Mouse (Mus musculus) thymus, postnatal 10 days (tissue): ENCODE measurements around the gene Irf7.
"Not testable (repeated sequence)": the region's sequence is repeated elsewhere in the genome, so short reads cannot be mapped to it uniquely, and the experiment has no call there.

ENCODE experiments used
- DNase-seq, 2 experiments: peaks; one replicate each; pipeline ENCODE4 v3.0.0; 2021; ENCODE audit warnings: low spot score in 2 of 2

Gene Irf7

GRCm38 (mm10) chr7:141275356-141275755 is 9.1 kb upstream of the Irf7 start:
- DNase-seq: no peak

GRCm38 (mm10) chr7:141270631-141271030 is 4.3 kb upstream of the Irf7 start:
- DNase-seq: no peak

- DNase-seq: no peak
Measured at GRCm38 (mm10) chr7:141269273-141269545, 2.9 kb upstream of the Irf7 start.

GRCm38 (mm10) chr7:141268466-141269272 is 2.4 kb upstream of the Irf7 start:
- no peak for DNase-seq

DNA sequence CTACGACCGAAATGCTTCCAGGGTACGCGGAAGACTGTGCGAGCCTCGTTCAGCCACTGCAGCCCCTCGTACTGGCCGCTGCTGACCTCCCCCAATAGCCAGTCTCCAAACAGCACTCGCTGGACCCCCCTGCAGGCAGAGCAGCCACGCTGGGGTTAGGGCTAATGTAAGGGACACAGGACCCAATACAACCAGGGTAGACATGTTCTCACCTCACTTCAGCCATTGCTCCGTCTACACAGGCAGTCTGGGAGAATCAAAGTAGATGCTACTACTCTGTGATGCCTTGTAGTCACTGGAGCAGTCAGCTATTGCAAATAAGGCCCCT is 906 bp downstream of the Irf7 start:
- no peak for DNase-seq

DNA sequence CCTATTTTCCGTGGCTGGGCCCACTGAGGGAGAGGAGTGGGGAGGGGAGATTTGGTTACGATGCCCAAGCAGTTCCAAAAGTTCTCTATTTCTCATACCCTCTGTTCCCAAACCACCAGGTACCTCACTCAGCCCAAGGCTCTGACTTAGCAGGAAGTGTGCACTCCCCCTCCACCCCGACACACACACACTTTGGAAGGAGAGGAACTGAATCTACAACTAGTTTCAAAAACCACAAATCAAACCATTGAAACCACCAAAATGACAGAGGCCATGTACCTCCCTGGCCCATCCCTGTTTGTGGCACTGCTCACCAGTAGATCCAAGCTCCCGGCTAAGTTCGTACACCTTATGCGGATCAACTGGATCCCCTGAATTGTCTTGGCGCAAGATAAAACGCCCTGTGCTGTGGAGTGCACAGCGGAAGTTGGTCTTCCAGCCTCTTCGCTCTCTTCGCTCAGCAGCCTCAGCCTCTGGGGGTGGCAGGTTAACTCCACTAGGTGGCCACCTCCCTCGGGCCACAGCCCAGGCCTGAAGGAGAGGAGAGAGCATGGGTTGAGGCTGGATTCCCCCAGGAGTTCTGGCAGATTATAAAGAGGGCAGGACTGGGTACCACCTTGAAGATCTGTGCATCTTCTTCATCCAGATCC is 1.4 kb downstream of the Irf7 start:
- DNase-seq: peak; percentile 55 to 70

DNA sequence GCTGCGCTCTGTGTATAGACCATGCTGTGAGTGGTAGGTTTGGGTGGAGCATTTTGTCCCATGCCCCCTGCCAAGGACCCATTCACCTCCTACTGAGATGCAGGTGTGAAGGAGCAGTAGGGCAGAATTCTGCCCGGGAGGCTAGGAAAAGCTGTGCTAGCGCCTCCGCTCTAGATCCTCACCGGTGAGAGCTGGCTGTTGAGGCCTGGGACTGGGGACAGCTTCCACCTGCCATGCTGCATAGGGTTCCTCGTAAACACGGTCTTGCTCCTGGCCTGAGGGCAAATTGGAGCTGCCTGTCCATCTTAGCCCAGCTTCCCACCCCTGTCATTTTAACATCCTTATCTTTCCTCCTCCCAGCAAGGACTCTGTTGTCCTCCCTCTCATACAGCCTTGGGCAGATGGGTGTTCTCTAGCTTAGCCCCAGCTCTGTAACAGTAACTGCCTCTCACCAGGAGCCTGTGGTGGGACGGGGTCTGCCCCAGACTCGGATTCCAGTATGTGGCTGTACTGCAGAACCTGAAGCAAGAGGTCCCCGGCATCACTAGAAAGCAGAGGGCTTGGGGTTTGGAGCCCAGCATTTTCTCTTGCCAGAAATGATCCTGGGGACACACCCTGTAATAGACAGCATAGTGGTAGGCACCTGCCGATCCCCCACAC is 2.1 kb downstream of the Irf7 start:
- DNase-seq: no peak

DNA sequence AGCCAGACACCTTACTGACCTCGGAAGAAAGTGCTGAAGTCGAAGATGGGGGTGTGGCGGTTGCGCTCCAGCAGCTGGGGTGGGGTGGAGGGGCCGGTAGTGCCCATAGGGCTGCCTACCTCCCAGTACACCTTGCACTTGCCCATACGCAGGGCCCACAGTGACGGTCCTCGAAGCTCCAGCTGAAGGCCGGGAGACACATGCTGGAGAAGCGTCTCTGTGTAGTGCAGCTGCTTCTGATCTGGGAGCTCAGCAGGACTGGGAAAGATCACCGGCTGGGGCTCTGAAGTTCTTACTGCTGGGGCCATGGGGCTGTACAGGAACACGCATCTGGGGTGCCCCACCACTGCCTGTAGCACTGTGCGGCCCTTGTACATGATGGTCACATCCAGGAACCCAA is 2.6 kb downstream of the Irf7 start:
- DNase-seq: no peak

GRCm38 (mm10) chr7:141261480-141261879 is 4.8 kb downstream of the Irf7 start:
- no peak for DNase-seq

DNA sequence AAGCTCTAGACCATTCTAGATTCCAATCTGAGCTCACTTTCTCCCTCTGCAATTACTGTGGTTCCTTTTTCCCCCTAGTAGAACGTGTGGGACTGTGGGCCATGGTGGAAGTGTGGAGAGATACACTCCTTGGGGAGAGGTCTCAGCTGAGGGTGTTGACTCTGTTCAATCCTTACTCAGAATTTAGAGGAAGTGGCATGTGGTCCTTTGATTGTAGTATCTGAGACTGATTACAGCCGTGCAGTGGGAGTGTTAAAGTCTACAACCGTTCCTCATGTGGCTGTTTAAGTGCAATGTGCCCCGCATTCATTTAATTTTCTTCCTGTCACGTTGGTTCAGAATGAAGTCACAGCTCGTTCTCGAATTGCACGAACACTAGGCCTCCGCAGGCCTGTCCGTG is 10.1 kb downstream of the Irf7 start:
- DNase-seq: no peak

- not testable (repeated sequence) for DNase-seq
Measured at GRCm38 (mm10) chr7:141250486-141250885, 15.8 kb downstream of the Irf7 start.

DNA sequence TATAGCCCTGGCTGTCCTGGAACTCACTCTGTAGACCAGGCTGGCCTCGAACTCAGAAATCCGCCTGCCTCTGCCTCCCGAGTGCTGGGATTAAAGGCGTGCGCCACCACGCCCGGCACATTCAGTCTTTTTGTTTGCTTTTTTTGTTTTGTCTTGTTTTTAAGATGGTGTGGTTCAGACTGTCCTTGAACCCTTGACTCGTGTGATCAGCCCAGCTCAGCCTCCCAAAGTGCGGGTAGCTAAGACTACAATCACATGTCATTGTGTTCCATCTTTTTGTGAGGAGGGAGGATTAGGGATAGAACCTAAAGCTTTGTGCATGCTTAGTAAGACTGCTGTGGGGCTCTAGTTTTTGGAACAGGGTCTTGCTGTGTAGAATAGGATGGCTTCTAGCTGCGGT is 34.7 kb downstream of the Irf7 start:
- DNase-seq: no peak

- no peak for DNase-seq
Measured at GRCm38 (mm10) chr7:141231111-141231510, 35.2 kb downstream of the Irf7 start.

DNA sequence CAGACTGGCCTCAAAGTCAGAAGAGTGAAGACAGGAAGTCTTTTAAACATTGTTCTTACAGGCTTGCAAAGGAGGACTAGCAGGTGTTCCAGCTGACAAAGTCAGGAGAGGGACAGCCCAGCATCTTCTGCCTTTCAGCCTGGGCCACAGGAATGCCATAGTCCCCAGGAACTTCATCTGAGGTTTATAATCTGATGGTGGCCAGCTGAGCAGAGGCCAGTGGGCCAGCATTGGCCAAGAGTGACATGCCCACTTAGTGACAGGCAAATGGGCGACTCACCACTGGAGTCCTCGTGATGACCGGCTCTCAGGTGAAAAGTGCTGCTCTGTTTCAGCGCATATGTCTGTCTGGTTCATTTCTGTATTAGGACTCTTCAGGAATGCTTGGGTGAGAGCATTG is 35.7 kb downstream of the Irf7 start:
- no peak for DNase-seq

DNA sequence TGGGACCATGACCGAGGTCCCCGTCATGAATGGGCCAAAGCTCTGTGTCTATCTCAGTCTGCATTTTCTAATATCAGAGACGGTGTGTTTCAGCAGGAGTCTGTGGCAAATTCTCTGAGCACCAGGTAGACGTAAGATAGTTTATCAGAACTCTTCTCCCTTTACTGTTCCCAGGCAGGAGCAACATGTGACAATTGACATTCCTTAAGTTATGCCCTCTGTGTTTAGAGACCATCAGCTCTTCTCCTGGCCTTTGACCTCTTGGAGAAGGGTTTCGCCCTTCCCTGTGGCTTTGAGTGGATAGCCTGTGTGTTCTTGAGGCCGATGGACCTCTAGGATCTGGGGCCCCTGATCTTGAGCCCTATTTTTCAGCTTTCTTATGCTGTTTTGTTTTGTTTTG is 36.6 kb downstream of the Irf7 start:
- DNase-seq: no peak

- peak; percentile 89 to 97 for DNase-seq
Measured at GRCm38 (mm10) chr7:141228279-141229067, 37.8 kb downstream of the Irf7 start, which contains the start of gene Phrf1. Phrf1 (plus strand) TSS chr7:141228784.

DNA sequence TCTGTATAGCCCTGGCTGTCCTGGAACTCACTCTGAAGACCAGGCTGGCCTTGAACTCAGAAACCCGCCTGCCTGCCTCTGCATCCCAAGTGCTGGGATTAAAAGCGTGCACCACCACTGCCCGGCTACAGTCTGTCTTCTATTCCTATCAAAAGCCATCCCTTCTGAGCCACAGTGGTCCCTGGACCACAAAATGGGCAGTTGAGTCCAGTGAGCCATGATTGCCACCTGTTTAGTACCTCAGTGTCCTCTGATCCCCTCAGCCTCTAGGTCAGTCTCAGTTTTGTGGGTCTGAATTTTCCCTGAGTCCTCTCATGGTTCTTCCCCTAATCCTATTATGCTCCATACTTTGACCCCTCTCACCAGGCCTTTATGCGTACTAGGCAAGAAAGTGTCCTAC is 38.5 kb downstream of the Irf7 start:
- DNase-seq: no peak

DNA sequence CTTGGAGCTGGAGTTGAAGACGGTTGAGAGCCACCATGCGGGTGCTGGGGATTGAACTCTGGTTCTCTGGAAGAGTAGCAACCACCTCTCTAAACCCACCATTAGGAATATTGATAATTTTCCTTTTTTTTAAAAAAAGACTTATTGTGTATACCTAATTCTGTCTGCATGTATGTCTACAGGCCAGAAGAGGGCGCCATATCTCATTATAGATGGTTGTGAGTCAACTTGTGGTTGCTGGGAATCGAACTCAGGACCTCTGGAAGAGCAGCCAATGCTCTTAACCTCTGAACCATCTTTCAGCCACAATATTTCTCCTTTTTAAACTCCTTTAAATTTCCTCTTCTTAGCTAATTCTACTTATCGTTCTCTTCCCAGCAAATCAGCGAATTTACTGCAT is 39.7 kb downstream of the Irf7 start:
- no peak for DNase-seq

DNA sequence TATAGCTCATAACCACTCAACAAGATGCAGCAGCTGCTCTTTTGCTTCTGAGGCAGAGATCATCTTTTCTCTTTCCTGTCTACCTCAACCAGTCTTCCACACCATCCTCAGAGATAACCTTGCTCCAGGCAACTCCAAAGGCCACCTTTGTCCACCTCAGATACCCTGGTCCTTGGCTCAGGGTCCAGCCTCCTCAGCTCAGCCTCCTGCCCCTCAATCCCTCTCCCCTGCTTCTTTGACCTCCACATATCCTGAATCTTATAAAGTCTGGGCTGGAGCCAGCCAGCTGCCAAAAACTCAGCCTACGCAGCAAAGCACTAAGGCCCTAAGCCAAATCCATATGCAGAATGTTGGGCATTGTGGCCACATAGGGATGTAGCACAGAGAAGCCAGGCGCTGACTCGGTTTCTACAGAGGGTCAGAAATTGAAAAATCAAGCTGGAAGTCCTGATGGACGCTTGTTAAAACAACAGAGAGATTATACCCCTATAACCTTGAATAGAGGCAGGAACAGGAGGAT is 43.5 kb downstream of the Irf7 start:
- no peak for DNase-seq

GRCm38 (mm10) chr7:141222126-141222467 is 44.2 kb downstream of the Irf7 start:
- no peak for DNase-seq

DNA sequence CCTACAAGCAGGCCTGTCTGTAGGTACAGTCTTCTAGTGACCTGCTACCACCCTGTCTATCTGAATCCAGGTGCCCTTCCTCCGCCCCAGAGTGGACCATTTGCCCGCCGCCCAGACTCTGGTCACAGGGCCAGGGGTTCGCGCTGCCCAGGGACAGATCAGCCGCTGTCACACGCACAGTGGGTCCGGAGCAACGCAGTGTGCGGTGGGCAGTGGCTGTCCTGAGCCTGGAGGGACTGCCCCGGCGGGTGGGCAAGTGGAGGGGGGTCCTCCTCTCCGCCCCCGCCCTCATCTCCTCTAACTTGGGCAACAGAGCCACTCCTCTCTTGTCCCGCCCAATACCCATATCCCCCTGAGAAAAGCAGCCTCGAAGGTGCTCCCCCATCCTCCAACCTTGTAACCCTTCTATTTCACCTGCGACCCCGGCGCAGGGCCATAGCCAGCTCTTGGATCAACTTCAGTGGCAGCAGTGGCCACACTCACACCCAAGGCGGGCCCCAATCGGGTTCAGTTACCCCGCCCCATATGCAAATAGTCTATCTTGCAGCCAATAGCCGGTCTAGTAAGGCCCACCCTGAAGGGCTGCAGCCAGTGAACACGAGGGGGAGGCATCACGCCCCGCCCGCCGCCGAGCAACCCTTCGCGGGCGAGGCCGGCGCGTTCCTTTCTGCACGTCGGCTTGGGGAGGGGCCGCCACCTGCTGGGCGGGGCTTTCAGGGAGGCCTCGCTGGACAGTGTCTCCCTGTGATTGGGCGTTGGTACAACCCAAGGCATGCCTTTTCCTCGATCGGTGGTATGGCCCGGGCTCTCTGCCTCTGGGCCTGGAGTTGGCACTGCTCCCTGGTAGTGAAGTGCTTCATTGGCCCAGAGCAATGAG is 44.8 kb downstream of the Irf7 start:
- peak; percentile 88 for DNase-seq
